Mouse (Mus musculus) adipocyte (in vitro differentiated cells): ENCODE measurements around the gene Frmd6.

ENCODE experiments used
- DNase-seq: peaks from one replicate; pipeline ENCODE4 v3.0.0-alpha.2; 2016; ENCODE audit warnings: low spot score

Gene Frmd6

DNA sequence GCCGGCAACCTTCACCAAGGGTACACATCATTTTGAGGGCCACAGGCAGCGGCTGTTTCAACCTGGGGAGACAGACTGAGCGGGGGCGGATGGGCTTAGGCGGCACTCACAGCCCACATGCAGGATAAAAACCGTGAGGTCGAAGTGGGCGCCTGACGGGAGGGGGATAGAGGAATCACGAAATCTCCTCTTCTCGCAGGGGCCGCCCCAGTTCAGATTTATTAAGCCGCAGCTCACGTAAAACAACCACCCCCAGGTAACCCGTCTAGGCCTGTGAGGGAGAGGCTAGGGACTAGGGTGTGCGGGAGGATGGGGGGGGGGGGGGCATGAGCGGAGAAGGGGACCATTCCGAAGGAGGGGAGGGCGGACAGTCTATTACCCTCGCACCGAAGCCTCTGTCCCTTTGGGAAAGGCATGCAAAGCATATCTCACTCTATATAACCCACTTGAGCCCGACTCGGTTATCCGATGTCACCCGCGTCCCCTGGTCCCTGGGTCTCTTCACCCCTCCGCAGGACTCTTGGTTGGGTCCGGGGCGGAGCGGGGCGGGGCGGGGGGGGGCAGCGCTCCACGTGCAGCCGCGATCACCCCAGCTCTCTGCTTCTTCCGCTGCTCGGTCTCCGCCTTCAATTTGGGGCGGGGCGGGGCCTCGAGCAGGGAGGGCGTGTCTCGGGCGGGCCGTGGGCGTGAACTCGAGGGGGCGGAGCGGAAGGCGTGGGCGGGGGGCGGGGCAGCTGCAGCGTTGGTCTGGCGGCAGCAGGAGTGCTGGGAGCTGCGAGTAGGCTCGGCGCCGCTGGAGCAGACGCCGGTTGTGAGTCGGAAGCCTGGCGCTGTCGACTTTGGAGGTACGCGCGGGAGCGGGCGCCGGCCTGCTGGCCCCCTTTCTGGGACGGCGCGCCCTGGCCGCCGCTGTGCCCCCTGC lies at the start of gene Frmd6:
TSS of gene Frmd6 (plus strand) at position 786 of the 922 bp plus-strand sequence.
- peak; percentile 94 for DNase-seq

- DNase-seq: no peak
Observed at GRCm38 (mm10) chr12:70775609-70776008, 49.7 kb upstream of the Frmd6 start.

DNA sequence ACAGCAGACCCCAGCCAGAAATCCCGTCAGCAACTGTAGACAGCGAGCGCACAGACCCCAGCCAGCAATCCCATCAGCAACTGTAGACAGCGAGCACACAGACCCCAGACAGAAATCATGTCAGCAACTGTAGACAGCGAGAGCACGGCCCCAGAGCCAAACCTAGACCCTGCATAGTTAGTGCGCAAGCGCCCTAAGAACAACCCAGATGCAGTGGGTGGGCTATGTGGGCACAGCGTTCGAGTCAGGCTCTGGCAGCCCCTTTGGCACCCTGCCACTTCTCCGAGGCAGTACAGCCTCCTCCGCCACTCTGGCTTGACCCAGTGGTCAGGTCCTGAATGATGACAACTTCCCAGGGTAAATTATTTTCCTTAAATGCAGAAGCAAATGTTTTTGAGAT lies 48.6 kb upstream of the Frmd6 start:
- DNase-seq: no peak

- no peak for DNase-seq
Observed at GRCm38 (mm10) chr12:70777466-70777865, 47.8 kb upstream of the Frmd6 start.

- peak; percentile 36 for DNase-seq
Observed at GRCm38 (mm10) chr12:70777866-70778265, 47.4 kb upstream of the Frmd6 start.

GRCm38 (mm10) chr12:70778271-70778670 lies 47.0 kb upstream of the Frmd6 start:
- no peak for DNase-seq

DNA sequence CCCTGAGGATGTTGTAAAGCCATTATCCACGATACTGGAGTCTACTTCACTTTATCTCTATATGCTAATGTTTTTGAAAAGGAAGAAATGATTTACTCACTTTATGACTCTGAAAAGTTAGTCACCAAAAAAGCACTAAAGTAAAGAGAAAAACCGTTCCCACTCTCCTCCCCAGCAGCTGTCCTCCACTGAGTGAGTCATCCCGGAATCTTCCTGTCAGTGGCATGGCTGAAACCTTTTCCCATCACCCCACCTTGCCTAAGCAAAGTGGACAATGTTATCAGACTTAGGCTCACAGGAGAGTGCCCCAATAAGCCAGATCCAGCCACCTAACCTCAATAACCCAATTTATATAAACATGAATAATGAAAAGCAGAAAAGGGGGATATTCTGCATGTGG lies 46.6 kb upstream of the Frmd6 start:
- DNase-seq: no peak

DNA sequence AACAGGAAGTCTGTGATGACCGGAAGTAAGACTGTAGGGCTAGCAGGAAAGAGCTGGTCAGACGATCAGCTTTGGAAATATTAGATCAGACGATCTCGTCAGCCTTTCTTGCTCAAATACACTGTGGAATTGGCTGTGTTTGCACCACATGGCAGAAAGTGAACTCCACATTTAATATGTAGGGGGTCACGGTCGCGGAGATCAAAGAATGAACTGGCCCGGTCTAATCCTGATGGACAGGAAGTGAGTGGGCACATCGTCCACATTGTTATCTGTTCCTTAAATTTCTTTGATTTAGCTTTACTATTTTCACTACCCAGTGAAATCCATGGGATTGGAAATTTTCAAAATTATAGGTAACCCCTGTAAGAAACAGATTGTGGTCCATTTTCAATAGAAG lies 42.3 kb upstream of the Frmd6 start:
- DNase-seq: no peak

- DNase-seq: no peak
Observed at GRCm38 (mm10) chr12:70783475-70784239, 41.7 kb upstream of the Frmd6 start.

GRCm38 (mm10) chr12:70784240-70784705 lies 41.0 kb upstream of the Frmd6 start:
- DNase-seq: no peak

DNA sequence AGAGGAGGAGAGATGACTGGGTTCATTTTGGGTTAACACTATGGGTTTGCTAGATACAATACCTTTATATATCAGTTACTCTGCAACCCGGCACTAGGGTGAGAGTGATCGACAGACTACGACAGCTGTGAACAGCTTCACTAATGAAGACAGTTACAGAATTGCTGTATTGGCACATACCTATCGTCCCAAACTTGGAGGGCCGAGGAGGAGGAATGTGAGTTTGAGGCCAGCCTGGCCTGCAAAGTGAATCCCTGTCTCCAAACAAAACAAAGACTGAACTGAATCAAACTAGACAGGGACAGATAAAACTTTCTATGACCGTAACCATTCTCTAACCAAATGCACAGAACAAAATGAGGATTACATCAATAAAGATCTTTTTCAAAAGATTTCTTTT lies 36.0 kb upstream of the Frmd6 start:
- no peak for DNase-seq

DNA sequence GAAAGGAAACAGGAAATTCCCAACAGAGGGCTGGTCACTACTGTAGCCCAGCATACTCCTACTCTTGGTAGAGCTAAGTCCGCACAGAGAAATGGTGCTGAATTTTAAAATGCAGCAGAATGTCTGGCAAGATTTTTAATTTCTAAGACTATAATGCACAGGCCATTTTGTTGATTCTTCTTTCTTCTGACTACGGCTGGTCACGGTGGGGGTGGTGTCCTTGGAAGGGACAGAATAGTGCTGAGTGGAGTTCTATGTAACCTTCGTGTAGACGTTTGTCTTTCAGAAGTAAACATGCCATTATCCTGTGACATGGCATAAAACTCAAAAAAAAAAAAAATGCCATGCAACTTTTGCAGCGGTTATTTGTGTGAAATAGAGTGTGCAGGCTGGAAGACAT lies 32.0 kb upstream of the Frmd6 start:
- no peak for DNase-seq

DNA sequence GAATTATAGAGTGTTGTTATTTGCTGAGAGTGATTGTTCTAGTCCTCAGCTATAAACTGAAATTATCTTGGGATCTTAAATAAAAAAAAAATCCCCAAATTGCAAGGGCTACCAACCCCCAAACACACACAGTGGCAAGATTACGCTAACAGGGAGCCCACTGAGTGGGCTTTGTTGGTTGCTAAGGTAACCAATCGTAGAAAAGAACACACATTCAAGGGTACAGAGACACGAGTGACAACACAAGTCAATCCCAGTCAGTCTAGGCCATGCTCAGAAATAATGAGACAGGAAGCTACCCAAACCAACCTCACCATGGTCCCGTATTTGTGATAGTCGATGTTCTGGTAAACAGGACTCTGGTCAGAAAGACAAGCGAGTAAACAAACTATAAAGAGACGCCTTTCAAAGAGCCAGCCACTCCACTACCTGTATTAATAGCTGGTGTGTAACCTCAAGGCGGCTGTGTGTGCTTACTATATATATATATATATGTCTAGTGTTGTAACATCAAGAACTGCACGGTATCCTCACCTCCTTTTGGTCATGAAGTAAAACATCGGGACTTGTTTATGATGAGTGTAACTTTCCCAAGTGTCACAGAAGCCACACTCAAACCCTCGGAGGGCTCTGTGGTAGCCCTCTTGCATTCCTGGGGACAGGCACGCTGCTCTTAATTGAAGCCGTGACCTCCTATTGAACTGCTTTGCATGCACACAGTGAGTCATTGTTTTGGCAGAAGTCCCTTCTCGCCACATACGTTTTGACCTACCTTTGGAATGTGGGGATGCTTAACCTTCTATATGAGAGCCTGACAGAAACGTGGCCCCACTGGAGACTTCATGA lies 30.5 kb upstream of the Frmd6 start:
- no peak for DNase-seq

DNA sequence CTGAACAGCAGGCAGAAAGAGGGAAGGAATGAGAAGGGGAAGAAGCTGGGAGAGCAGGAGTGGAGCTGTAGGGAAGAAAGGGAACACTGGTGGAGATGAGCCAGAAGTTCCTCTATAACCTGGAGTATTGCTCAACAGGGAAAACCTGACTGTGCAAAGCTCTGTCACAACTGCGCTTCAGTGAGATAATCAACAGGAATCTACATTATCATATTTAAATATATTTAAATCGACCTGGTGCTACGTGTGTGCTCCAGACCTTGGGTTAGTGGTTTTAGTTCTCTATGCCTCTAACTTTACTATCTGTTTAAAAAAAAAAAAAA lies 30.0 kb upstream of the Frmd6 start:
- no peak for DNase-seq

- peak; percentile 53 for DNase-seq
Observed at GRCm38 (mm10) chr12:70798496-70798895, 26.8 kb upstream of the Frmd6 start.

- no peak for DNase-seq
Observed at GRCm38 (mm10) chr12:70799231-70800002, 25.9 kb upstream of the Frmd6 start.

GRCm38 (mm10) chr12:70800086-70800485 lies 25.2 kb upstream of the Frmd6 start:
- DNase-seq: no peak

DNA sequence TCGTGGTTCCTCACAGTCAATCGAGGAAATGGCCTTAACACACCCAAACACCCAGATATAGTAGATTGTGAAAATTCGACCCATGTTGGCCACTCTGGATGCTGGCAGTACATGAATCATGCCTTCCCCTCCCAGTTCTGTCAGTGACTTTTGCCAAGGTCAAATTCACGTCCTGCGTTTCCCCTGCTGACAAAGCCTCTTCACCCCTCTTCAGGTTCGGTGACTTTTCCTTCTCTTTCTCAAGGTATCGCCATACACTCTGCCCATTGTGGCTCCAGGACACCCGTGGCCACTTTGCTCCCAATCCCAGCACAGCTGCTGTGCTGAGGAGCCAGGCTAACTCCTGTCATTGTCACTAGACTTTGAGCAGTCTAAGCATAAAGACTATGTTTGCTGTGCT lies 24.0 kb upstream of the Frmd6 start:
- DNase-seq: no peak

DNA sequence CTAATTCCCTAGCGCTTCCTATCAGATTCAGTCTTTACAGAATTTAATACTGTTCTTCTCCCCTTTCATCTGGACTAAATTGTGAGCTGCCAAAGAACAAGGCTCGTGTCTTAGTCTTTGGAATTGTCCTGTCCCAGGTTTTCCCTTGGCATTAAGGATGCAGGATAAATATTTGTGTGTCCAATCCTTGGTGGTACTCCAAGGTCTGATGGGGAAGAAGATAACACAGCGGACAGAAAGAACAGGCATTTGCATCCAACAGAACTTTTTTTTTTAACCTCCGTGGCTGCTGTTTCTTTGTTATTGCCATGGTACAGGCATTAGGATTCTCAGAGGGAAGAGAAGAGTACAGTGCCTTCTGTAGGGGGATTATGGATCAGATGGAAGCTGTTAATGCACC lies 21.8 kb upstream of the Frmd6 start:
- DNase-seq: no peak

DNA sequence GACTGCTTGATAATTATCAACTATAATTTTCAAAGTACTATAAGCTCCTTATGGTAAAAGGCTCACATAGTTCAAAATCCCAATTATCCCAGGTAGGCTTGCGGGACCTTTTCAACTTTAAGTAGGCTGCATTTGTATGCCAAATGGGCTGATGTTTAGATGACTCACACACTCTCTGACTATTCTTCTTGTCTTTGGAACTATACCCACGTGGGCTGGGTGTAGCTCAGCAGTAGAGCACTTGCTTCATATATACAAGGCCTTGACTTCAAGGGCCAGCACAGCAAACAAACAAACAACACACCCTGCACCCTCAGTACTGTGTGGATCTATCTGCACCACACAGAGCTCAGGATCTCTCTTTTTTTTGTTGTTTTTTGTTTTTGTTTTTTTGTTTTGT lies 20.3 kb upstream of the Frmd6 start:
- no peak for DNase-seq

DNA sequence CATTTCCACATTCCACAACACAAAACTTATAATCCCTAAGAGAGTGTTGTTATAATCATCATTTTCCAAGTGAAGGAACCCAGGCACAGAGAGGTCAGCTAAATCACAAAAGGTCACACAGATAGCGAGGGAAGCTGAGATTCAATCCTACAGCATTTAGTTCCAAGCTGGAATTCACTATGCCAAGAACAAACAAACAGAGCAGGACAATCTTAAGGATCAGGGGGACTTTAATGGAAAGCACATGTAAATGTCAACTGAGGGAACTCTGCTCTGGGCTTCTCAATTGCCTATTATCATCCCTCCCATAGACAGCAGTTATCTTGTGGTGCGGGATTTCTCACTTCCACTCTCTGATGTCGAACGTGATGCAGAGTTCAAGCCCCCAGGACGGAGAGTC lies 17.8 kb upstream of the Frmd6 start:
- no peak for DNase-seq

DNA sequence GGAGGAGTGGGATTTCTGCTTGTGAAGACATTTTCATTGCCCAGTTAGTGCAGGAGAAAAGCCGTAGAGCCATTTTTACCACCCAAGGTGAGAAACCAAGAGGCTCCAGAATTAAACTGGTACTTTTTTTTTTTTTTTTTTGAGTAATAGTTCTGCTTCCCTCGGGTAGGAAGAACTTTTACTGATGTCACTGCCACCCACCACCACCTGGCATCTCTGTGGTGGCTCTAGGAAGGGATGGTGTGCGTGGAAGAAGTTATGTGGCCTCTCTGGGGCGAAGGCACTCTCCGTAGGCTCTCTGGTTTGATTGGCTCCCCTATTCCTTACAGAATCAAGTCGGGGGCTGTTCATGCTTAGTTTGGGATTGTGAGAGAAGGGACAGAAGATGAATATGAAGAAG lies 17.3 kb upstream of the Frmd6 start:
- no peak for DNase-seq
